Mouse (Mus musculus) 3T3-L1 (cell line): ENCODE measurements at regions not wholly inside any gene's neighbourhood (a gene's known extent, or its start where the extent isn't known, plus 50 kb on each side); places are given as distances from the start of the nearest gene placed in this dataset.
A peak's percentile ranks its signal among the peaks of the same experiment; 100 is the strongest.

Experiments
- DNase-seq: peaks from one replicate; pipeline ENCODE4 v3.0.0-alpha.2; 2015; ENCODE audit warnings: low read depth, low spot score

DNA sequence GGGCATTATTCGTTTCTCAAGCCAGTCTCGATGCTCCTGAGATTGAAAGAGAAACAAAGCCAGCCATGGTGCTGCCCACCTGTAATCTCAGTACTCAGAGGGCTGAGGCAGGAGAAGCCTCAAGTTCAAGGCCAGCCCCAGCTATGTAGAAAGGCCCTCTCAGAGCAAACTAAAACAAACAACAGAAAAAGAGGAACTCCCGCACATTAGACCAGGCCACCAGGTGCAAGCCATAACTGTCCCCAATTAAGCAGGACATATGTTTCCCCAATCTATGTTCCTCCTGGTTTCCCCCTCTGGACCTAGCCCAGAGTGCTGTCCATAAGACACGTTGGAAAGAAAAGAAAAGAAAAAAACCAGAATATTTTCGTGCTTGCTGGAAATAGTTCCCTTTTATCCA lies 142.5 kb downstream of the Cdc5l start:
- DNase-seq = no peak

DNA sequence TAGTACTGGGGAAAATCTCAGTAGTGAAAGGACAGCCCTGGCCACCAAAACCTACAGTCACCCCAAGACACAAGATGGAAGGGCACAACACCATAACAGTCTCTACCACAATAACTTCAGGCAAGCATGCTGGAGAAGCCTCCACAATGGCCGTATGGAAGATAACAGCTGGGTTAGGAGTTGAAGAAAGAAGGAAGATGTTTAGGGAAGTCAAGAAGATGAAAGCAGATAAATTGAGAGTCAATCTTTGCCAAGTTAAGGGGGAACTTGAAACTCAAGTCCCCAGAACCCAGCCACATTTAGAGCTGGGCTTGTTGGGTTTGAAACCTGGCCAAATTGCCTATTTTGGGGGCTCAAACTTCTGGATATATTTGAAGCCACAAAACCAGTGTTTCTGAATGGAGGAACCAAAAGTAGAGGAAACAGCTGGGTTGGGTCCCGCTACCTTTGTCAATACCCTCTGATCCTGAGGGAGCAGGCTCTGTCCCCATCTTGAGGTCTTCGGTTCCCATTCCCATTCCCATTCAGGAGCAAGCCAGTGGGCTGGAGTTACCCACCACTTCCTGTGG lies 147.8 kb downstream of the Cdc5l start:
- no peak for DNase-seq

DNA sequence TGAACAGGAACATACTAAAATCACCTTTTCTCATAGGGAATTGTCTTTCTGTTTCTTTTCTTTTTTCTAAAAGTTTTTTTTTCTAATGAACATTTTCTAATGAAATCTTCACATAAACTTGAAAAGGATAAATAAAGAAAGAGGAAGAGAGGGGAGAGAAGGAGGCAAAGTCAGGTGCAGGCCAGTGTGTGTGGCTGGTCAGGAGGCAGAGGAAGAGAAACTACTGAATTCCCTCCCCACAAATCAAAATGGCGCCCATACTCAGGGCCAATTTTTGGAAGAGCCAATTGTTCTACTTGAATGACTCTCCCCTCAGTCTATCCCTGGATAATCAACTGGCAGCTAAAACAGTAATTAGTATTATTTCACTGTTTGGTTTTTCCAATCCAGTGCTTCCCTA lies 152.0 kb downstream of the Cdc5l start:
- DNase-seq = no peak

DNA sequence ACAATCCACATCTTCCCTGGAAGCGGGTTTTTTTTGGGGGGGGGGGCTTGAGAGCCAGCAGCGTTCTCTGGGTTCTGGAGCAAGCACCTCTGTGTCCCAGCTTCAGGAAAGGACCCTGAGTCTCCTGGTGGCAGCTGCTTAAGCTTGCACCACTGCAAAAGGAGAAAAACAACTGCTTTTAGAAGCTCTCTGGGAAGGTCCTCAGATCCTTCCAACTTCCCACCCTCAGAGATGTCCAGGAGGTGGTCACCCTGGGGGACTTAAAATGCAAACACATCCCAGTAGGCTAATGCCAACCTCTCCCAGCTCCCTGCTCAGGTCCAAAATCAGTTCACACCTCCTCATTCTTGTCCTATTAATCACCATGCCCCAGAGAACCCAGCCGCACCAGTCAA lies 153.7 kb downstream of the Cdc5l start:
- DNase-seq = no peak

DNA sequence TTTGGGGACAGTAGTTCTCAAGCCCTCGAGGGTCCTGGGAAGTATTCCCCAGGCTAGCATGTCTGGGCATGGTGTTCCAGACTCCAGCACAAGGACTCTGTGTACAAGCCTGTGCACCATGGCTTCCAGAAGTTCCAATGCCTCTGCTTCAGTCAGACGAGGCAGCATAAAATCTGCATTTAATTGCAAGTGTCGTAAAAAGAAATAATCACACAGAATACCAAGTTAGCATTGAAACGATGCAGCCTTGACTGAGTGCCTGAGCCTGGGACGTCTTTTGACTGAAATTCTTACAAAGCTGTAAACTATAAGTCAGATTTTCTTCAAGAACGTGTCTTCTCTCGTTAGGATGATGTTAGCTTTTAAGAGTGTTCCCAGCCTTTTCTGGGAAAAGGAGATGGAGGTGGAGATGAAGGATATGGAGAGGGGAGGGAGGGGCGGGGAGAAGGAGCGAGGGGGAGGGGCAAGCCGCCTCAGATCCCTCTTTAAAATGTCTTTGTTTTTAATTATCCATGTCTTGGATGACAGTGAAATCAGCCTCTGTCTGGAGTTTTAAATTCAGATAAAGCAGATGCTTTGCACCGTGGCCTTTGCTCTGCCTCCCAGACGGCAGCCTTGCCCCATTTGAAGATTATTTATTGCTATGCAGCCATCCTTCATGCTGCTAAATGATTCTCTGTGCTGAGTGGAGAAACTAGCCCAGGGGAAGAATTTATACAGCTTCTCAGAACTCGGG lies 154.3 kb downstream of the Cdc5l start:
- no peak for DNase-seq

DNA sequence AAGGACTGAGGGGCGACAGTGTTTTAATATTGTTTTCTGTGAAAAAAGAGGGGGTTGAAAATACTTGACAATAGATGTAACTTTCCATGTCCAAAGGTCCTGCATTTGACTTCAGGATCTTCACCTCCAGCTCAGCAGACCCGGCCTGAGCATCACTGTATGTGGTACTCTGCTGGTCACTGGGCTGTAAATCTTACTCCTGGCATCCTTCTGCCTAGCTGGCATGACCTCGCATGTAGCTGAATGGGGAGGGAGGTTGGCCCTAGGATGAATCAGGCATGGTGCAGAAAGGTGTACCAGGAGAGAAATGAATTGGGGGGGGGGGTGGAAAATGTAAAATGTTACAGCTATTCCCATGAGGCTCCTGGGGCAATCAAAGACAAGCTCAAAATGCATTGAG lies 156.0 kb downstream of the Cdc5l start:
- DNase-seq = no peak

DNA sequence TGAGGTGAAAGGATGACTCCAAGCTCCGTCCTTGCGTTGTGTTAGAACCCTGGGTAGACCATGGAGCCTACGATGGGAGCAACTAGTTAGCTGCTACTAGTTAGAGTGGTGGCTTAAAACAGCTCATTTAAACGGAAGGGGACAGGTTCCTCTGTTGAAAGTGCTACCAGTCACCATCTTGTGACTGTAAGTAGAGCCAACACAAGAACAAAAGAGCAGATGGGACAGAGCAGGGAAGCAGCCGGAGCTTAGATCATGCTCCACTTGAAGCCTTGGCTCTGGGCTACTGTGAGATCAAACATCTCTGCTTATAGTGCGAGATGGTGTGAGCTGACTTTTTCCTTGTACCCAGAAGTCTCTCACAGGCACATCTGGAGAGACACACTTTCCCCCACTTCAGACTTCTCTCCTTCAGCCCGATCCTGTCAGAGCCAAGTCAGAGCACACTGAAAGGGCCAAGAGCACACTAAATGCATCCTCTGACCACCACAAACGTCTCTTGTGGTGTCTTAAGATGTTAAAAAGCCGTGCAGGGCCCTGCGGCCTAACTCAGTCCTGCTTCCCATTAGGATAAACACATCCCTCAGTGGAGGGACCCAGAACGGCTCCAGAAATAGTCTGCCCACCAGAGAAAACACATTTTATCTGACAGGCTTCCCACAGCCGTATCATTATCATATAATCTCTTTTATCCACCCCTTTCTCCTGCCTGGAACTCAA lies 156.7 kb downstream of the Cdc5l start:
- no peak for DNase-seq

DNA sequence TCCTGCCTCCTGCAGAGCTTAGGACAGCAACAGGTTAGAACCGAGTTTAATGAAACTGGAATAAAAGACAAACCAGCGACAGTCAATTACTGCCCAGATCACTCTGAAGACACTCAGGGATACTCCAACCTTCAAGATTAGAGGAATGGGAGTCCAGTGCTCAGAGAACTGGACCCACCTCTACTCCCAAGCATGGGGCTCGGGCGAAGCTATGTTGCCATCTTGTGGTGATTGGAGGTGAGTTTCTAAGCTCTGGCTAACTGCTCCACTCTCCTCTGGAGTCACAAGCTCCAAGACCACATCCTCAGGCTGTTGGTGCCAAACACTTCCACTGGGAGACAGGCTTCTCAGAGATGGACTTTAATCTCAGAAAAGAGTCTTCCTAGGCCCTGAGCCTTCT lies 158.6 kb downstream of the Cdc5l start:
- DNase-seq = peak; percentile 75

DNA sequence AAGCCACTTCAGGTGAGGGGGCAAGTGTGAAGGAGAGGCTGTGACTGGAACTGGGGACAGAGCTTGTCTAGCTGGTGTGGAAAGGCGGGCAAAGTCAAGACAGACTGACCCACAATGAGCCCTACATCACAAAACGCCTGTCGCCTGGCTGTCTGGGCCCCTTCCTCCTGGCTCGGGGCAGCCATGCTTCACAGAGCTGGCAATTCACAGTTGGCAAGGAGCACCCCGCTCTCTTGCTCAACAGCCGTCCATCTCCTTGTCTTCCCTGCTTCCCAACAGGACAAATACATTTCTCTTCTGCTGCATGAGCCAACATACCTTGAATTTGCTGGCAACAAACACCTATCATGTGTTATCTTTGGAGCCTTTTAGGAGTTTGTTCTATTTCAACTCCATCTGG lies 166.8 kb downstream of the Cdc5l start:
- no peak for DNase-seq

DNA sequence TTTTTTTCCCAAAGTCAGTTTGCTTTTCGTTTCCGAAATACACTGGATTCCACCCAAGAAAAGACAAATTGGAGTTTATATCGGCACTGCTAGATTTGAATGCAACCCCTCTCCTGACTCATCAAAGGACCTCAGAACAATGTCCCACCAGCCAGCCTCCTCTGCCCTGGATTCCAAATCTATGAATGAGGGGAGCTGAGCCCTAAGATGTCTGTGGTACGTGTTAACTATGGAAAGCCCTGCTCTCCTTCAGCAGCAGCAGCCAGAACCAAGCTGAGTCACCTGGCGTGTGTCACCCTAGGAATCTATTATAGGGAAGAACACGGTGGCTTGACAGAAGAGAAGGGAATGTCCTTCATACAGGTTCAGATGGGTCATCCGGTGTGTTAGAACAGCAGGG lies 167.9 kb downstream of the Cdc5l start:
- DNase-seq = no peak

DNA sequence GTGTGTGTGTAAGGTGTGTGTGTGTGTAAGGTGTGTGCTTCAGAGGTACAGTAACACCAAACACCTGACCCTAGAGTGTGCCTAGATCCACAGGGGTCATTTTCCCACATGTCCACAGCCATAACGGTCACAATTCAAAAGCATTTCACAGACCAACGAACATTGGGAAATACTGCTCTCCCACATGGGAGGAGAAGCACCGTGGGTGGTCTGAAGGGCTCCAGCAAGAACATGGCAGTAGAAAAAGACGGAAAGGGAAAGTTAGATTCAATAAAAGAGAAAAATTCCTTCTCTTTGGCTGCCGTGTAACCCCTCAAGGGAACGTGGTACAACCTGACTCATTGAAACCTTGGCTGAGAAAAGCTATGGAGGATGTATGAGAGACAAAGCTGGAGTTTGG lies 169.1 kb downstream of the Cdc5l start:
- no peak for DNase-seq

DNA sequence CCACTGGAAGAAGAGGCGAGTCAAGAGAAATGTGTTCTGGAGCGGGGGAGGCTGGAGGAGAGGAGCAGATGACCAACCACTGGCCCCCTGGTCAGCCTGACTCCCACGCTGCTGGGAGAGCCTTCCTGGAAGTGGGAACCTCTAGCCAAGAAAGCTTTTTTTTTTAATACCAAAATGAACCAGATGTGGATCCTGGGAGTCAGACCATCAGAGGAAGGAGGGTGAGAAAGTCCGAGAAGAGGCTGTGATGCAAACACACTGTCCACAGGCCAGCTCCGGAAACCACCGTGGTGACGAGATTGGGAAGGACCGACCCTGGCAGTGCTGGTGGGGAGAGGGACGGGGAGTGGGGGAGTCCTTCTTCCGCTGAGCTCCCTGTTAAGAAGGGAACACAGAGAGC lies 173.1 kb downstream of the Cdc5l start:
- no peak for DNase-seq

DNA sequence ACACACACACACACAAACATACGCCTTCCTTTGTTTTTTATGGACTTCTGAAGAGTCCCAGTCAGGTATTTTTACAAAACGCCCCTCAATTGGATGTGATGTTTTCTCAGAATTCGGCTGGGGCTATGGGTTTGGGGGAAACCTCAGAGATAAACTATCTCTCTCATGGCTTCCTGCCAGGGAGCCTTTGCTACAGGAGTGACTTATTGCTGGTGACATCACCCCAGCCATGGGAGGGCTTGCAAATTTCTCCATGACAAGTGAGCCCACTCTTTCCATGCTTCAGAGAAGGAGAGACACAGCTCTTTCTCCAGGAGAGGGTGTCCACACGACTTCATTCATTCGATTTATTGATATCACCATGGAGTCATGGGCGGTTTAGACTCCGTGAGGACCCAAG lies 175.5 kb downstream of the Cdc5l start:
- DNase-seq = no peak

DNA sequence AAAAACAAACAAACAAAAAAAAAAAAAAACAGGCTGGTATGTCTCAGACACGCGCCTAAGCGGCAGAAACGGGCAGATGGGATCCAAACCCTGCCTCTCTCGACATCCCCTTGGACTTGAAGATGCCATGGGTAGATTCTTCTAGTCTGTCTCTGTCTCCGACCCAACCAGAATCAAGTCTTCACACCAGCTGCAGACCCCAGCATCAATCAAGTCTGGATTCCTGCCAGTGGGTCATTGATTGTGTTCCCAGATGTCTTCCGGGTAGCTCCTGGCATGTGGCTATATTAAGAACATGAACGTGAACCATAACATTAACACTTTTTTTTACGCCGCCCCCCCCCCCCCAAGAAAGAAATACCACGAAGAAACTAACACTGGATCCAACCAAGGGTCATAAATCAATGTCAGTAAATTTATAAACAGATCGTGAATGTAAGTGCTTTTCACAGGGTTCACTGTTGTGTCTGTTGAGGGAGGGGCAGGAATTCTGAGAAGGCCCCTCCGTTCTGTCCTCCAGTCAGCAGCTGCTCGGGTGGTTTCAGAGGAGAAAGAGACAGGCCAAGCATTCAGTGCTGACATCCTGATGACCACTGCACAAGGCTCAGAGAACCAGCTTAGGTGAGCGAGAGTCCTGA lies 180.8 kb downstream of the Cdc5l start:
- no peak for DNase-seq

DNA sequence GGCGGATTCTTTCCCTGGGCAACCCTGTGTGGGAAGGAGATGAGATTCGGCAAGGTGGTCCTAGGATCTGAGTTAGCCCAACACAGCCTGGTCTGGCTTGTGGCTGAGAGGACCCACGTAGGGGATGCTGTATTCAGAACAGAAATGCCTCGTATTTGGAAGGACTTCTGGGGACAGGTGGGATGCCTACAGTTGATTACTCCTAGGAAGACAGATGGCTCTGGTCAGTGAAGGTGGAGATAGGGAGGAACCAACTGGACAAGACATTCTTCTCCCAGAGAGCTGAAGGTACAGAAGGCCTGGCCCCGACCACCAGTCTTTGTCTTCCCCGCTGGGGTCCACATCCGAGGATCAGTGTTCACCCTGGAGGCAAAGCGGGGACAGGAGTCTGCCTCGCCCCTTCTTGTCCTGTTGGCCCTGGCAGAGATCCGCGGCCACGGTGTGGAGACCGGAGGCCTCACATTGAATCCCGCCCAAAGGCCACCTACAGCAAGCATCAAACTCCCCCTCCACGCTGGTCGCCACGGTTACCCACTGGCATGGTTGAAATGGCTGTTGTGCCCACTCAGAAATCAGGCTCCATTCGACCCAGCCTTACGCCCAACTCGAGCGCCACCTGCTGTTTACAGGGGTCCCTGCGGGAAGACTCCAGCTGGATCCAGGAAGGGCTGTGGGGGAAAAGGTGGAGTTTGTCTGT lies 182.4 kb downstream of the Cdc5l start:
- peak; percentile 37 for DNase-seq

DNA sequence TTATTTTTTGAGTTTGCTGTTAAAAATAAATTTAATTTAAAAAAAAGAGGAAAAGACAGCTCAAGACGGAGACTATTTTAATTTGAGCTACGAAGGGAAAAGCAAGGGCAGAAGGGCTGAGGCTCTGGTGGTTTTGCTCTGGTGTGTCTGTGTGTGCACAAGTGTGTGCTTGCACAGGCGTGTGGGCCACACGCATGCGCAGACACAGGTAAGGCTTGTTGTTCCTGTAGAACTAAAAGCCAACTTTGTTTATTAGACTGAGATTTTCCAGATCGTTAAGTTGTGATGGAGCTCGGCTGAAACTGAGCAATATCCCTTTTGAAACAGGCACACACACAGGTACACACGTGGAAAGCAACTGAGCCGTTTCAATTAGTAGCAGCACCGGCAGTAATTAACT lies 183.1 kb downstream of the Cdc5l start:
- DNase-seq = no peak

DNA sequence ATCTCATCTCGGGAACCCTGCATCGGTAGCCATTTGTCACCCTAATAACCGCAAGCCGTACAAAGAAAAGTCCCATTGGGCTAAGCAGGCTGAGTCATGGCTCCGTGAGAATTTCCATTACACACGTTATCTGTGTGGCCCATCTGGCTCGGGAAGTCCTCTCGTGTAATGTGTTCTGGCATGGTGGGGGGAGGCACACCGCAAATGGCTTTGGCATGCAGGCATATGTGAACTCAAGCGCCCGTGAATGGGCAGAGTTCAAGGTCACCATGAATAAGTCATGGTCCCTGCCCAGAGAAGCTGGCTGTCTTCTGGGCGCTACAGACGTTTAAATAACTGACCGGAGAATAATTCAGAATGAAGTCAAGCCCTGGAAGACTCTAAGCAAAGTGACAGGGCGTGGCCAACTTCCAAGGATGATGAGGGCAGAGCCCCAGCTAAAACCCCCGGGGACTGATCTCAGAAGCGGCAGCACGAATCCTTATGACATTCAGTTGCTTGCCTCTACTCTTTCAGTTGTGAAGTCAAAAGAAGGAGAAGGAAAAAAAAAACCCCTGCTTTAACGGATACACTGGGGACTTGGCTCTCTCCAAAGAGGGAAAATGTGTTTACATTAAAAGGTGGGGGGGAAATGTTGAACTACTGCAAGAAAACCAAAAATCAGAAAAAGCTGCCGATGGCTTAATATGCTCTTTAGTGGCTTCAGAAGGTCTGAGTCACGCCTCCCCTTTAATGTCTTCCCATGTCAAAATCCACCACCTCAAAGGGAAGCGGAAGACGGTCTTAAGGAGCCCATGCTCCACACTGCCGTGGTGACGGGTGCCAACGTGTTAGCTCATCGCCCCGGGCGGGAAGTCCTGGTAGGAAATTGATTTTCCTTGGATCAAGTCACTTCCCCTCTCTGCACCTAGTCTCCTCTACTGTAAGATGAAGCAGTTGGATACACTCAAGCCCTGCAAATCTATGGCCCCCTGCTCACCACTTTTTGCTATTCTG lies 186.1 kb downstream of the Cdc5l start:
- DNase-seq = no peak

DNA sequence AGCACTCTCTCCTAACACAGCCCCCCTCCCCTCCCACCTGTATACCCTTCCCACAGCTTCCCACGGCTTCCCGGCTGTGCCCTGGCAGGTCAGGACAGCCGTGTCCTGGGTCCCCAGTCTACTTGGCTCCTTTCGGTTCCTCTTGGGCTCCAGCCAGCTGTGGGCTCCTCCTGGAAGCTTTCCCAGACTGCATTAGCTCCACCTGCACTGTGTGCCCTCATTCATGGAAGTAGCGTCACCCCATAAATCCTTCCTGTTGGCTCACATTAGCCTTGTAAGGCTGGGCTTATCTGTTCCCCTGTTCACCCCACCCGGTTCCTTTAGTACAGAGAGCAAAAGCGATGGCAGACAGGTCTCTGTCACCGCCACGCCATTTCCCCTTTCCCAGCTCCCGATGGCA lies 188.7 kb downstream of the Cdc5l start:
- DNase-seq = no peak

DNA sequence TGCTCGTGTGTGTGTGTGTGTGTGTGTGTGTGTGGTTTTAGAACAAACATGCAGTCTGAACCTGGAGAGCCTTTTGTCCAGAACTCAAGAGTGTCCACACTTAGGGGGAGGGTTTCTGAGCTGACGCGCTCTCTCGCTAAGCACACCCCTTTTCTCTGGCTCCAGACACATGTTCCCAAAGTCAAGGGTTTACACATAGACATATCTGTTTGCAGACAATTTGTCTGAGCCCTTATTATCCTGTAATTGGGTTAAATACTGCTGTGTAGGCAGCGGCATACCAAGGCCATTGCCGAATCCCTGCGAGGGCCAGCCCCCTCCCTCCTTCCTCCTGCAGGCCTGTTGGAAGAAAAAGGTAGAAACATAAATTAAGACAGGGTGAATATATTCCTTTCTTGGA lies 190.4 kb downstream of the Cdc5l start:
- no peak for DNase-seq

DNA sequence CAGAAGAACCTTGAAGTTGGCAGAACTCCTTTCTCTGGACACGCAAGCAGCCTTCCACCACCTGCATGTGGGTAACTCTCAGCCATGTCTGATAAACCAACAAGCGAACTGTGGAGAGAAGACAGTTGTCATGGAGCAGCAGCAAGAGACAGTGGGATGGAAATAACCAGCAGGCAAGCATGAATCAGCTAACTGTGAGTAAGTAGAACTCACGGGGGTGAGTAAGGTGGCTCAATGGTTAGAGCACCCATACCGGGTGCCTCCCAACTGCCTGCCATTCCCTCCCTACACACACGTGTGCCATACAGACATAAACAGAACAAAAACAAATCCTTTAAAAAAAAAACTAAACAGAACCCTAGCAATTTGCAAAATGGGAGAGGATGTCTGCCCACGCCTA lies 191.5 kb downstream of the Cdc5l start:
- DNase-seq = no peak
